Mouse (Mus musculus) liver, embryonic 11.5 days (tissue): ENCODE data around the gene Mbd6. TPM values are rescaled to one million over a fixed set of nuclear protein-coding genes. Genes with fewer than 3 reads are reported as not detected.

Experiments used
- ATAC-seq: fragments of 200-750 bp; cut with Nextera tagmentation; replicated peaks from 2 replicates; pipeline ENCODE4 v1.8.0; 2017; ENCODE audit warnings: moderate number of reproducible peaks, mild to moderate bottlenecking, moderate TSS enrichment, moderate library complexity; ENCODE audit not compliant: low FRiP score
- DNase-seq: peaks from one replicate; pipeline ENCODE4 v3.0.0-alpha.2; 2017; ENCODE audit warnings: low spot score
- H3K27ac ChIP-seq: fragments of 300-500 bp; sonication (generic); 2 replicates; pipeline ENCODE4 v1.5.1; 2014; ENCODE audit warnings: mild to moderate bottlenecking, low read depth, low read length, control low read depth
- H3K27me3 ChIP-seq: fragments of 300-500 bp; sonication (generic); replicated peaks from 2 replicates; pipeline ENCODE4 v1.6.1; 2014; ENCODE audit warnings: low read length, mixed read lengths; ENCODE audit not compliant: control insufficient read depth, insufficient read depth
- H3K36me3 ChIP-seq: fragments of 300-500 bp; sonication (generic); 2 replicates; pipeline ENCODE4 v1.6.1; 2014; ENCODE audit warnings: mild to moderate bottlenecking, low read length, moderate library complexity, mixed read lengths; ENCODE audit not compliant: control insufficient read depth, insufficient read depth
- H3K4me1 ChIP-seq: fragments of 300-500 bp; sonication (generic); replicated peaks from 2 replicates; pipeline ENCODE4 v1.6.1; 2014; ENCODE audit warnings: low read length, mixed read lengths; ENCODE audit not compliant: control insufficient read depth, insufficient read depth
- H3K4me2 ChIP-seq: fragments of 300-500 bp; sonication (generic); 2 replicates; pipeline ENCODE4 v1.6.1; 2014; ENCODE audit warnings: mild to moderate bottlenecking, control low read depth, moderate library complexity
- H3K4me3 ChIP-seq: fragments of 300-500 bp; sonication (generic); 2 replicates; pipeline ENCODE4 v1.5.1; 2014; ENCODE audit warnings: low read depth, low read length, control low read depth
- H3K9ac ChIP-seq: fragments of 300-500 bp; sonication (generic); 2 replicates; pipeline ENCODE4 v1.6.1; 2014; ENCODE audit warnings: low read depth, low read length, control low read depth
- H3K9me3 ChIP-seq: fragments of 300-500 bp; sonication (generic); 2 replicates; pipeline ENCODE4 v1.6.1; 2016; ENCODE audit warnings: low read length, inconsistent platforms, mixed read lengths; ENCODE audit not compliant: control insufficient read depth
- WGBS: fragments of 180-500 bp; shearing (Covaris S2); extraction: QIAGEN DNeasy Blood & Tissue Kit; methylation state at CpG from one replicate; pipeline ENCODE4 v1.1.7; 2014; 5-methylcytosine and 5-hydroxymethylcytosine counted together
- polyA plus RNA-seq: library from polyadenylated mRNA; unstranded; fragments of >200 nt; fragmentation: Nextera tagmentation; extraction: Ambion mirVana; gene quantifications from 2 replicates; pipeline ENCODE4 v1.2.1, GENCODE M21; 2014

Gene Mbd6
- polyA plus RNA-seq, 1 experiment from 2014 or later: 19.0 TPM

DNA sequence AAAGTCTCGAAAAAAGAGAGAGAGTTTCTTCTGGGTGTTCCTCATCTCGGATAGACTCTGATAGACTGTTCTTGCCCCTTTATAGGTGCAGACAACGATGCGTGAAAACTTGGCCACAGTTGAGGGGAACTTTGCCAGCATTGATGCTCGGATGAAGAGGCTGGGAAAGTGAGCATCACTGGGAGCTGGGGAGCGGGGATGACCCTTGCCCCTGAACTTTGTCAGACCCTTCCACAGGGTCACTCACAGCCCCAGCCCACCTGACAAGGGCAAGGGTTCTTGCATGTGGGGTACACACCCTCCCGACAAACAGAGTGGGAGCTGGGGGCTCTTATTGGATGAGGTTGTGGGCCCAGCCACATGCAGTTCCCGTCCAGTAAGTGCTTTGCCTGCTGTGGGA is 7.5 kb downstream of the Mbd6 start:
- Histone ChIP-seq H3K27me3 (no peaks in the 10 kb centered on the region), H3K9me3 (no peaks in the 10 kb centered on the region), H3K4me3 (no peak overlapping the region), H3K4me2 (no peak overlapping the region), H3K27ac (no peak overlapping the region), H3K36me3 (peaks cover 73% of the 10 kb centered on the region), H3K9ac (no peak overlapping the region), H3K4me1 (peaks cover 7% of the 10 kb centered on the region)
- ATAC-seq: no peak
- 87% methylated on average over 8 of the region's 8 CpGs for WGBS
- DNase-seq: no peak

- DNase-seq: no peak
- WGBS: 72% methylated on average over 2 of the region's 2 CpGs
Measured at GRCm38 (mm10) chr10:127279730-127280129, 9.1 kb downstream of the Mbd6 start.

DNA sequence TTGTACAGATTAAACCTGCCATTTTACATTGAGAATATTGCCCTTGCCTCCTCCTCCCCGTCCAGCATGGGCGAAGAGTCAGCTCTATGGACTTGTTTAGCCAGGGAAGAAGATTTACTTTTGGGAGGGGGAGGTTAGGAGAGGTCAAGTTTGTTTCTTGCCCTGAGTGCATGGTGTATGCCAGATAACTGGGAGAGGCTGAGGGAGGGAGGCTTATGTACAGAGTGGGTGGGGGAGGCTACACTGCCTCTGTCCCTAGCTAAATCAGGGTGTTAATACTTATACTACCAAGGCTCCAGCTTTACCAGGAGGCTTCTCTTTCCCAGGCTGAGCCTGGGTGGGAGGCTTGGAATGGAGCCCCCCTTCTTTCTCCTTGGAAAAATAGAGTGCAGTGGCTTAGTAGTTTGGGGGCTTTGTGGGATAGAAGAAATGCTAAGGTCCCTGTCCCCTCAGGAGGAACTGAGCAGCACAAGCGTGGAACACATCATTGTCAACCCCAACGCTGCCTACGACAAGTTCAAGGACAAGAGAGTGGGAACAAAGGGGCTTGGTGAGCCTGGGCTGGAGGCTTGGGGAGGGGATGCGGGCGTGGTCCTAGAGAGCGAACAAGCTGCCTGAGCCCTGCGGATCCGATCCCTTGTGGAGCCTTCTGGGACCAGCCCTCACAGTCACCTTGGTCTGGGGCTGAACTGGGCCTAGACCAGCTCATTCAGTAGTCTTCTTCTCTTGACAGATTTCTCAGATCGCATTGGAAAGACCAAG is 14.4 kb downstream of the Mbd6 start:
- Histone ChIP-seq H3K4me2 (no peak overlapping the region), H3K27me3 (no peaks in the 10 kb centered on the region), H3K27ac (no peak overlapping the region), H3K9ac (no peak overlapping the region), H3K4me3 (no peak overlapping the region), H3K36me3 (peaks cover 49% of the 10 kb centered on the region), H3K9me3 (no peaks in the 10 kb centered on the region), H3K4me1 (peaks cover 17% of the 10 kb centered on the region)
- DNase-seq (no peak), ATAC-seq (peak; percentile 53)
- 82% methylated on average over 11 of the region's 11 CpGs for WGBS

More at GRCm38 (mm10) chr10:127279730-127280129, 9.1 kb downstream of the Mbd6 start:
- Histone ChIP-seq H3K4me1 (no peaks in the 10 kb centered on the region), H3K4me3 (no peak overlapping the region), H3K27me3 (no peaks in the 10 kb centered on the region), H3K27ac (no peak overlapping the region), H3K9me3 (no peaks in the 10 kb centered on the region), H3K4me2 (no peak overlapping the region), H3K36me3 (peaks cover 72% of the 10 kb centered on the region), H3K9ac (no peak overlapping the region)
- ATAC-seq: no peak

DNA sequence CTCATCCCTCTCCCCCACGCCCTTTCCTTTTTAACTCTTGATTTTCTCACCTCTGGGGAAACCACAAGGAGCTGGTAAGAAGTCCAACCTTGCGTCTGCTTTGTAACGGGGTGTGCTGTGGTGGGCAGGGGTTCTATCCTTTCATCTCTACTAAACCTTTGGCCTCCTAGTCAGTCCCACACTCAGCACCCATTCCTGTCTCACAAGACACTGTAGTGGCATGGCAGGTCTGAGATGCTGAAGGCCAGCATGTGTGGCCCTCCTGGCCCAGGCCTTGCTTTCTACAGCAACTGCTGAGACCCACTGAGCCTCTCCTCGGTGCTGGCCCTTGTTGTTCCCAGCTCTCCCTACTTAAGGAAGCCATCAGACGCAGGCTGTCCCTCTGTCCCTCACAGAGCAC is 16.4 kb downstream of the Mbd6 start:
- WGBS: 82% methylated on average over 5 of the region's 5 CpGs

GRCm38 (mm10) chr10:127269884-127270283 is 18.9 kb downstream of the Mbd6 start:
- Histone ChIP-seq H3K27me3 (no peaks in the 10 kb centered on the region), H3K27ac (no peak overlapping the region), H3K9ac (no peak overlapping the region; the same call in 1 of the 2 replicates), H3K9me3 (no peaks in the 10 kb centered on the region), H3K4me1 (peaks cover 39% of the 10 kb centered on the region), H3K36me3 (peaks cover 17% of the 10 kb centered on the region; the same call in 1 of the 2 replicates), H3K4me2 (peak overlapping the region; percentile 20; the same call in 1 of the 2 replicates), H3K4me3 (no peak overlapping the region)
- ATAC-seq (no peak), DNase-seq (no peak)
- 64% methylated on average over 4 of the region's 4 CpGs for WGBS

More for the DNA sequence above, 16.4 kb downstream of the Mbd6 start:
- Histone ChIP-seq H3K9me3 (no peaks in the 10 kb centered on the region), H3K4me3 (no peak overlapping the region), H3K36me3 (peaks cover 39% of the 10 kb centered on the region), H3K9ac (no peak overlapping the region), H3K4me1 (peaks cover 32% of the 10 kb centered on the region), H3K27ac (no peak overlapping the region), H3K27me3 (no peaks in the 10 kb centered on the region), H3K4me2 (no peak overlapping the region)
- ATAC-seq (no peak), DNase-seq (no peak)

DNA sequence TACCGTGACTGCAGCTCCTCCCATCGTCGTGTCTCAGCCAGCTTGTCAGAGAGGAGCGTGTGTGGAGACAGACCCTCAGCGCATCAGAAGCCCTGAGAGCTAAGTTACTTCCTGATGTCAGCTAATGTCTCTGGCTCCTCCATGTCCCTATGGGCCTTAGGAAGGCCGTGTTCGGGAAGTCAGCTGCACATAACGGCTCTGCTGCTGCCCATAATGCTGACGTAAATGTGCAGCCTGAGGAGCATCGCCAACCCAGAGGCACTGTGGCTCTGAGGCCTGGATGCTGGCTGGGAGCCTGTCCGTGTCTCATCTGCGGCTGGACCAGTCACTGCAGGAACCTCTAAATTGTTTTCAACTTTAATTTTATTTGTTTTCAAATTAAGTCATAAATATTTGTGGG is 19.8 kb downstream of the Mbd6 start:
- Histone ChIP-seq H3K27me3 (peaks cover 4% of the 10 kb centered on the region; the same call in 1 of the 2 replicates), H3K27ac (no peak overlapping the region)

DNA sequence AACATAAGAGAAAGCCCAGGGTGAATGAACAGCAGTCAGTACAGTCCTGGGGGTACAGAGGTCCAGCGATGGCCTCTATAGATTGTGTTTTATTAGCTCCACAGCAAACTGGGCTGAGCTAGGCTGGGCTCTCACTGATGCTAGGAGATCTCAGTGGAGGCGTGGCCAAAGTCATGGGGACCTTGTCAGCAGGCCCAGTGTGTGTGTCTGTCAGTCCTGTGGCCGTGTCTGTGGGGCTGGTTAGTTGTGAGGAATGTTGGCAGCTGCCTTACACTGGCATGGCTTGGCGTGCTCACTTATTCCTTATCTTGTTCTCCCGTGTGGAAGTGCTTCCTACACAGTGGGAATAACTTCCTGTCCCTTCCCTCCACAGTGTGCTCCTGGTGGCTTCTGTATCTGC is 20.4 kb downstream of the Mbd6 start:
- peaks cover 8% of the 10 kb centered on the region for H3K27me3 ChIP-seq
- H3K36me3 ChIP-seq: peaks cover 11% of the 10 kb centered on the region; the same call in 1 of the 2 replicates
- no peak for DNase-seq
- H3K9ac ChIP-seq: no peak overlapping the region
- no peak for ATAC-seq
- H3K27ac ChIP-seq: no peak overlapping the region
- no peak overlapping the region for H3K4me3 ChIP-seq
- 74% methylated on average over 5 of the region's 5 CpGs for WGBS
- no peak overlapping the region for H3K4me2 ChIP-seq
- H3K9me3 ChIP-seq: no peaks in the 10 kb centered on the region
- peaks cover 28% of the 10 kb centered on the region for H3K4me1 ChIP-seq

More for the DNA sequence above, 19.8 kb downstream of the Mbd6 start:
- no peak overlapping the region for H3K4me2 ChIP-seq
- DNase-seq (no peak), ATAC-seq (no peak)
- 87% methylated on average over 12 of the region's 12 CpGs for WGBS
- H3K4me3 ChIP-seq: no peak overlapping the region
- H3K9me3 ChIP-seq: no peaks in the 10 kb centered on the region
- peaks cover 32% of the 10 kb centered on the region for H3K4me1 ChIP-seq
- no peak overlapping the region for H3K9ac ChIP-seq
- H3K36me3 ChIP-seq: peaks cover 11% of the 10 kb centered on the region; the same call in 1 of the 2 replicates

DNA sequence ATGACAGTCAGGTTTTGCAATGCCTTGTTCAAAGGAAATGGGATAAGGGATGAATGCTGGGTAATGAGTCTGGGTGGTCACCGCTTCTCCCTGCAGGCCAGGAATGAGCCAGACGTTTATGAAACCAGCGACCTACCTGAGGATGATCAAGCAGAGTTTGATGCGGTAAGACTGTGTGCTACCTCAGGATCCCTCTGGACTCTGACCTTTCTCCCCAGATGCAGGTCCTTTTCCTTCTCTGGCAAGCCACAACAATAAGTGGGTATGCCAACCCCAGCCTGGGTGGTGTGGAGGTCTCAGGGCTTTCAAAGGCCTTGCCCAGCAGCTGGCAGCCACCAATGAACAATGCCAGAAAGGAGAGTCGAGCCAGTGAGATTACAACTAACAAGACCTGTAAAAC is 21.5 kb downstream of the Mbd6 start:
- H3K9ac ChIP-seq: peak overlapping the region; percentile 100
- peaks cover 11% of the 10 kb centered on the region; the same call in 1 of the 2 replicates for H3K36me3 ChIP-seq
- ATAC-seq (no peak), DNase-seq (no peak)
- 71% methylated on average over 5 of the region's 5 CpGs for WGBS
- H3K4me1 ChIP-seq: peaks cover 35% of the 10 kb centered on the region
- peak overlapping the region; percentile 97 for H3K4me2 ChIP-seq
- H3K27me3 ChIP-seq: peaks cover 19% of the 10 kb centered on the region
- H3K27ac ChIP-seq: peak overlapping the region; percentile 54; the same call in 1 of the 2 replicates
- no peaks in the 10 kb centered on the region for H3K9me3 ChIP-seq
- H3K4me3 ChIP-seq: peak overlapping the region; percentile 100
